Mouse (Mus musculus): Measurements from ENCODE around the gene Ssu72. TPM values are rescaled to one million over a fixed set of nuclear protein-coding genes. Genes with fewer than 3 reads are reported as not detected.
"Not testable (repeated sequence)": the region's sequence is repeated elsewhere in the genome, so short reads cannot be mapped to it uniquely, and the experiment has no call there.

Gene Ssu72
- 122 and 125 TPM in 2 replicates for polyA plus RNA-seq (2014; fragmentation: Nextera tagmentation; extraction: Ambion mirVana)

- DNase-seq (ENCODE audit: low spot score), result peak; percentile 97
- Histone ChIP-seq H3K9me3 (ENCODE audit: control insufficient read depth, low read length) (no peaks in the 10 kb centered on the region), H3K27me3 (replicated peaks; ENCODE audit: control insufficient read depth, insufficient read depth, low read length) (no peaks in the 10 kb centered on the region), H3K27ac (ENCODE audit: low read depth, low read length) (peak within 1 kb of the TSS; percentile 95), H3K4me3 (ENCODE audit: low read depth, low read length) (peak within 1 kb of the TSS; percentile 84), H3K4me2 (peak within 1 kb of the TSS; percentile 85), H3K9ac (ENCODE audit: low read depth, low read length) (peak within 1 kb of the TSS; percentile 87), H3K36me3 (ENCODE audit: control insufficient read depth, insufficient read depth, low read length) (no peaks in the 10 kb centered on the region; the same call in 1 of the 2 replicates), H3K4me1 (replicated peaks; ENCODE audit: control insufficient read depth, insufficient read depth, low read length) (peaks cover 20% of the 10 kb centered on the region)
- ATAC-seq (replicated peaks; ENCODE audit: low FRiP score), result peak; percentile 92
- WGBS, result under 1% methylated on average over 83 of the region's 83 CpGs
Observed at GRCm38 (mm10) chr4:155704721-155705591, at the start of gene Ssu72. TSS of gene Ssu72 (plus strand) at chr4:155704800.

GRCm38 (mm10) chr4:155656214-155656751, 48.3 kb upstream of the Ssu72 start:
- H3K27ac ChIP-seq (ENCODE audit: low read depth, low read length), result no peak overlapping the region
- no peaks in the 10 kb centered on the region for H3K9me3 ChIP-seq (ENCODE audit: control insufficient read depth, low read length)
- 89% methylated on average over 13 of the region's 13 CpGs for WGBS
- no peak overlapping the region for H3K9ac ChIP-seq (ENCODE audit: low read depth, low read length)
- peaks cover 28% of the 10 kb centered on the region for H3K4me1 ChIP-seq (replicated peaks; ENCODE audit: control insufficient read depth, insufficient read depth, low read length)
- DNase-seq (ENCODE audit: low spot score) (no peak), ATAC-seq (replicated peaks; ENCODE audit: low FRiP score) (no peak)
- no peak overlapping the region for H3K4me2 ChIP-seq
- no peak overlapping the region for H3K4me3 ChIP-seq (ENCODE audit: low read depth, low read length)
- H3K36me3 ChIP-seq (ENCODE audit: control insufficient read depth, insufficient read depth, low read length), result no peaks in the 10 kb centered on the region; the same call in 1 of the 2 replicates
- H3K27me3 ChIP-seq (replicated peaks; ENCODE audit: control insufficient read depth, insufficient read depth, low read length), result peaks cover 46% of the 10 kb centered on the region

GRCm38 (mm10) chr4:155658961-155659360, 45.6 kb upstream of the Ssu72 start:
- Histone ChIP-seq H3K9me3 (ENCODE audit: control insufficient read depth, low read length) (no peaks in the 10 kb centered on the region), H3K27ac (ENCODE audit: low read depth, low read length) (no peak overlapping the region), H3K4me3 (ENCODE audit: low read depth, low read length) (no peak overlapping the region), H3K36me3 (ENCODE audit: control insufficient read depth, insufficient read depth, low read length) (no peaks in the 10 kb centered on the region; the same call in 1 of the 2 replicates), H3K4me2 (no peak overlapping the region), H3K9ac (ENCODE audit: low read depth, low read length) (no peak overlapping the region), H3K27me3 (replicated peaks; ENCODE audit: control insufficient read depth, insufficient read depth, low read length) (peaks cover 19% of the 10 kb centered on the region), H3K4me1 (replicated peaks; ENCODE audit: control insufficient read depth, insufficient read depth, low read length) (peaks cover 10% of the 10 kb centered on the region)
- no peak for DNase-seq (ENCODE audit: low spot score)
- WGBS, result 84% methylated on average over 10 of the region's 10 CpGs
- ATAC-seq (replicated peaks; ENCODE audit: low FRiP score), result no peak

DNA sequence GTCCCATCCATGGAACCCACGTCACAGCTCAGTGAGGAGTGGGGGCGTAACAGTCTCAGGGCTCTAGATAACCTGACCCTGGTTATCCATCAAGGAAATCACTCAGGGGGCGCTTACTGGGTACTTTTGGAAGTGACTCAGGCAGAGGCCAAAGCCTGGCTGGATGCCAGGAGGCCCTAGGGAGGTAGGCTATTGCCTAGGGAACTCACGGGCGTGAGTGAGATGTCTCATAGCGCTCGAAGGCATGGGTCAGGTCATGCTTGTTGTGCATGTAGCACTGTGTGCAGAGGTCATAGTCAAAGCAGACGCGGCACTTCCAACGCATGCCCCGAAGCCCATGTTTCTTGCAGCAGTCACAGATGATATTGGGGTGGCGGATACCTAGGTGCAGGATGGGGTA, 44.0 kb upstream of the Ssu72 start:
- H3K9me3 ChIP-seq (ENCODE audit: control insufficient read depth, low read length), result no peaks in the 10 kb centered on the region
- H3K27me3 ChIP-seq (replicated peaks; ENCODE audit: control insufficient read depth, insufficient read depth, low read length), result peaks cover 5% of the 10 kb centered on the region; the same call in 1 of the 2 replicates
- ATAC-seq (replicated peaks; ENCODE audit: low FRiP score), result no peak
- H3K27ac ChIP-seq (ENCODE audit: low read depth, low read length), result no peak overlapping the region
- H3K9ac ChIP-seq (ENCODE audit: low read depth, low read length), result no peak overlapping the region
- WGBS, result 82% methylated on average over 12 of the region's 12 CpGs
- DNase-seq (ENCODE audit: low spot score), result no peak
- H3K36me3 ChIP-seq (ENCODE audit: control insufficient read depth, insufficient read depth, low read length), result no peaks in the 10 kb centered on the region; the same call in 1 of the 2 replicates
- H3K4me3 ChIP-seq (ENCODE audit: low read depth, low read length), result no peak overlapping the region
- no peak overlapping the region for H3K4me2 ChIP-seq
- H3K4me1 ChIP-seq (replicated peaks; ENCODE audit: control insufficient read depth, insufficient read depth, low read length), result no peaks in the 10 kb centered on the region

GRCm38 (mm10) chr4:155666903-155667302, 37.7 kb upstream of the Ssu72 start:
- no peaks in the 10 kb centered on the region for H3K9me3 ChIP-seq (ENCODE audit: control insufficient read depth, low read length)
- no peak overlapping the region for H3K27ac ChIP-seq (ENCODE audit: low read depth, low read length)
- H3K4me2 ChIP-seq, result no peak overlapping the region
- H3K4me1 ChIP-seq (replicated peaks; ENCODE audit: control insufficient read depth, insufficient read depth, low read length), result peaks cover 6% of the 10 kb centered on the region
- H3K36me3 ChIP-seq (ENCODE audit: control insufficient read depth, insufficient read depth, low read length), result no peaks in the 10 kb centered on the region
- ATAC-seq (replicated peaks; ENCODE audit: low FRiP score) (no peak), DNase-seq (ENCODE audit: low spot score) (no peak)
- H3K4me3 ChIP-seq (ENCODE audit: low read depth, low read length), result no peak overlapping the region
- no peaks in the 10 kb centered on the region for H3K27me3 ChIP-seq (replicated peaks; ENCODE audit: control insufficient read depth, insufficient read depth, low read length)
- H3K9ac ChIP-seq (ENCODE audit: low read depth, low read length), result no peak overlapping the region

DNA sequence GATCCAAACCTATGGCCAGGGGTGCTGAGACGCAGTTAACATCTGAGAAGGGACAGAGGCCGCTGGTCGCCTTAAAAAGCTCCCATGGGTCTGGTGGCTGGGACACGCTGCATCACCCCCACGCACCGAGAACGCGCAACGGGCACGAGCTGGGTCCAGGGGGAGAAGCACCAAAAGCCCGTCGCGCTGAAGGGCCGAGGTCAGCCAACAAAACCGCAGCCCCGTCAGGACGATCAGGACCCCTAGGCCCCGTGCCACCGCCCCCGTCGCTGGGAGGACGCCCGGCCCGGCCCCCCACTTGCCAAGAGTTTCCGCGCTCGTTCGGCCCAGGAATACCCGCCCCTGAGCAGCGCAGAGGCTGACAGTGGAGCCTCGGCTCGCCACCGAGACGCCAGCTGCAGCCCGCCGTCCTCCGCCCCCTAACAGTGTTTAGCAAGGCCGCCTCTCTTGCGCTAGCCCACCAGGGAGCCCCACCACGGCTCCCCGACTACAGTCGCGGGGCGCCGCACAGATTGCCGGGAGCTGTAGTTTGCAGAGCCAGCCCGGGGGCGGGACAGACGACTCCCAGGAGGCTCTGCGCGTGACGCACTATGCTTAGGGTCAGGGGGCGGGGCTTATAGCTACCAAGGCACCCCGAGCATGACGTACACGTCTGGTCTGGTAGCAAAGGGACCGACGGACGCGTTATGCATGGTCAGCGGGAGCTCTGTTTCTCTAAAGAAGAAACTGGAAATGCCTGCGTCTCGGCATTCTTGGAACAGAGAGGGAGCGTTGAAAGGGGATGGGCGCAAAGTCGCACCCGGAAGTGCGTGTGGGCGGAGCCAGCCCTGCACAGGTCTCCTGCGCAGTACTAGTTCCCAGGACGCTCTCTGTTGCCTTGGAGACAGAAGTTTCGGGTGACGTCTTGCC, 35.7 kb upstream of the Ssu72 start, which contains the start of gene Mib2:
Mib2 (minus strand) TSS at position 510 of the 909 bp plus-strand sequence.
- Histone ChIP-seq H3K4me2 (peak within 1 kb of the TSS; percentile 72), H3K36me3 (ENCODE audit: control insufficient read depth, insufficient read depth, low read length) (no peaks in the 10 kb centered on the region), H3K4me3 (ENCODE audit: low read depth, low read length) (peak within 1 kb of the TSS; percentile 89), H3K27me3 (replicated peaks; ENCODE audit: control insufficient read depth, insufficient read depth, low read length) (no peaks in the 10 kb centered on the region), H3K9ac (ENCODE audit: low read depth, low read length) (peak within 1 kb of the TSS; percentile 76), H3K4me1 (replicated peaks; ENCODE audit: control insufficient read depth, insufficient read depth, low read length) (peaks cover 6% of the 10 kb centered on the region), H3K9me3 (ENCODE audit: control insufficient read depth, low read length) (no peaks in the 10 kb centered on the region), H3K27ac (ENCODE audit: low read depth, low read length) (peak within 1 kb of the TSS; percentile 52)
- DNase-seq (ENCODE audit: low spot score) (peak; percentile 97), ATAC-seq (replicated peaks; ENCODE audit: low FRiP score) (peak; percentile 99)
- WGBS, result under 1% methylated on average over 73 of the region's 73 CpGs

- Histone ChIP-seq H3K4me1 (replicated peaks; ENCODE audit: control insufficient read depth, insufficient read depth, low read length) (peaks cover 6% of the 10 kb centered on the region), H3K27me3 (replicated peaks; ENCODE audit: control insufficient read depth, insufficient read depth, low read length) (no peaks in the 10 kb centered on the region), H3K36me3 (ENCODE audit: control insufficient read depth, insufficient read depth, low read length) (no peaks in the 10 kb centered on the region), H3K9me3 (ENCODE audit: control insufficient read depth, low read length) (no peaks in the 10 kb centered on the region), H3K4me2 (peak overlapping the region; percentile 72), H3K27ac (ENCODE audit: low read depth, low read length) (no peak overlapping the region), H3K9ac (ENCODE audit: low read depth, low read length) (0 out of 2 replicates have a peak overlapping the region, but pooled peaks have one; percentile 38), H3K4me3 (ENCODE audit: low read depth, low read length) (peak overlapping the region; percentile 89)
- DNase-seq (ENCODE audit: low spot score) (no peak), ATAC-seq (replicated peaks; ENCODE audit: low FRiP score) (peak; percentile 6; the same call in 1 of the 2 replicates)
- WGBS, result 1% methylated on average over 8 of the region's 8 CpGs
Observed at GRCm38 (mm10) chr4:155669598-155670075, 35.0 kb upstream of the Ssu72 start.

GRCm38 (mm10) chr4:155670236-155670635, 34.4 kb upstream of the Ssu72 start:
- H3K4me3 ChIP-seq (ENCODE audit: low read depth, low read length); H3K27me3 ChIP-seq (replicated peaks; ENCODE audit: control insufficient read depth, insufficient read depth, low read length); H3K36me3 ChIP-seq (ENCODE audit: control insufficient read depth, insufficient read depth, low read length); ATAC-seq (replicated peaks; ENCODE audit: low FRiP score); H3K9me3 ChIP-seq (ENCODE audit: control insufficient read depth, low read length); H3K4me2 ChIP-seq; H3K4me1 ChIP-seq (replicated peaks; ENCODE audit: control insufficient read depth, insufficient read depth, low read length); H3K9ac ChIP-seq (ENCODE audit: low read depth, low read length); H3K27ac ChIP-seq (ENCODE audit: low read depth, low read length); DNase-seq (ENCODE audit: low spot score): not testable (repeated sequence)
- WGBS, result 64% methylated on average over 4 of the region's 4 CpGs

Data from liver, embryonic 11.5 days (tissue).